Mouse (Mus musculus): ENCODE results near the gene Prr12. TPM values are rescaled to one million over a fixed set of nuclear protein-coding genes. Genes with fewer than 3 reads are reported as not detected.

Prr12 gene
- total RNA-seq, 4 experiments from 2014 or later = 72.9 to 75.3 (median 73.6) TPM

DNA sequence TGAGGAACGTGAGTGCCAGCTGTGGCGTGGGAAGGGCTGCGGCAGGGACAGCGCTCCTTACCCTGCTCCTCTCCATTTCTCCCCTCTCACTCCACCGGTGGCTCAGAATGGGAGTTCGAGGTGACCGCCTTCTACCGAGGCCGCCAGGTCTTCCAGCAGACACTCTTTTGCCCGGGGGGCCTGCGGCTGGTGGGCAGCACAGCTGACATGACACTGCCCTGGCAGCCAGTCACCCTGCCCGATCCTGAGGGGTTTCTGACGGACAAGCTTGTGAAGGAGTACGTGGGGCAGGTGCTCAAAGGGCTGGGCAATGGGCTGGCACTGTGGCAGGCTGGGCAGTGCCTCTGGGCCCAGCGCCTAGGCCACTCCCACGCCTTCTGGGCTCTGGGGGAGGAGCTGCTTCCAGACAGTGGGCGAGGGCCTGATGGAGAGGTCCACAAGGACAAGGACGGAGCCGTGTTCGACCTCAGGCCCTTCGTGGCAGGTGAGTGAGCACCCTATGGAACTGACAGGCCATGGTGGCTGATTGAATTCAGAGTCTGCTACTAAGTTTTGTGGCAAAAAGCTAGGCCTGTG, 52.1 kb downstream of the Prr12 start:
- DNase-seq (ENCODE audit: low spot score in 2 of 2) = no peak

DNA sequence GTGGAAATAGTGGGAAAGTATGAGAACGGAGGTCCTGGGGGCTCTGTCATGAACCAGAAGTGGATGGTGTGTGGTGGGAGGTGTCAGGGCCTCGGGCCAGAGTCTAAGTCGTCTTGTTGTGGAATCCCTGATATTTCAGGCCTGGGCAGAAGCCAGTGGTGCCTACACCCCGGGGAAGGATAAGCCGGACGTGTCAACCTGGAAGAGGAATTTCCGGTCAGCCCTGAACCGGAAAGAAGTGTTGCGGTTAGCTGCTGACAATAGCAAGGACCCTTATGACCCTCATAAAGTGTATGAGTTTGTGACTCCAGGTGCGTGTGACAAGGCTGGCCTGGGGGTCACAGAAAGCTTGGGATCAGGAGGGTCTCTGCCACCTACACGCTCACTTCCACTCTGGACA, 52.9 kb downstream of the Prr12 start:
- no peak for DNase-seq (ENCODE audit: low spot score in 2 of 2)

DNA sequence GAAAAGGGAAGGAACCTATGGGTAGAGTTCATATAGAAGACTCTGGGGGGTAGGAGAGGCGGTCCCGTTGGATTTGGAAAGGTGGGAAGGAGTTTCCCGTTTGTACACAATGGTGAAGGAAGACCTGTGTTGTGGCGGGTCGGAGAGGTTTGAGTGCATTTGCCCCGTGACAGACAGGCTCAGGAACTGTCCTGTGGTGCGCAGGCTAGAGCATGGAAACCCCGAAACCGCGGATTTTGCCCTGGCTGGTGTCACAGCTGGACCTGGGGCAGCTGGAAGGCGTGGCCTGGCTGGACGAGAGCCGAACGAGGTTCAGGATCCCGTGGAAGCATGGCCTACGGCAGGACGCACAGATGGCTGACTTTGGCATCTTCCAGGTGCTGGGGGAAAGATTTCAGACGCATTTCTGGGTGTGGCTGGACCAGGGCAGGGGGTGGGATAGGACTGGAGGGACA, 54.2 kb downstream of the Prr12 start, which contains the start of gene Bcl2l12:
Gene Bcl2l12, minus strand, starts transcription at position 212 of the 455 bp plus-strand sequence.
- no peak for DNase-seq (ENCODE audit: low spot score in 2 of 2)

DNA sequence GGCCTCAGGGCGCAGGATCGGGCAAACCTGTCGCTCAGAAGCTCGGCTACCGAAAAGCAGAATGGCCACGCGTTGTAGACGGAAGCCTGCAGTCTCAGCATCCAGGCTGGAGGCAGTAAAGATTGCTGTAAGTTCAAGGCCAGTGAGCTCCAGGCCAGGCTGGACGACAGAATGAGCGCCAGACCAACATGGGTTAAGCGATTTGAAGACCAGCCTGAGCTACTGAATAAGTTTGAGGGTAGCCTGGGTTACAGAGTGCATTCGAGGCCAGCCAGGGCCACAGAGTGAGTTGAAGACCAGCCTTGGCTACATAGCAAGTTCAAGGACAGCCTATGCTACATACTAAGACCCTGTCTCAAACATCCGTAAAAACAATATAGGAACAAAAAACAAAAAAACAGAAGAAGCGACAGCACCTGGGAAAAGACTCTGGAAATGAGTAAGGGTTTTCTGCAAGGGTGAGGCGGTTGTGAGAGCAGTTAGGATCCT, 54.7 kb downstream of the Prr12 start:
- DNase-seq (ENCODE audit: low spot score in 2 of 2) = no peak

DNA sequence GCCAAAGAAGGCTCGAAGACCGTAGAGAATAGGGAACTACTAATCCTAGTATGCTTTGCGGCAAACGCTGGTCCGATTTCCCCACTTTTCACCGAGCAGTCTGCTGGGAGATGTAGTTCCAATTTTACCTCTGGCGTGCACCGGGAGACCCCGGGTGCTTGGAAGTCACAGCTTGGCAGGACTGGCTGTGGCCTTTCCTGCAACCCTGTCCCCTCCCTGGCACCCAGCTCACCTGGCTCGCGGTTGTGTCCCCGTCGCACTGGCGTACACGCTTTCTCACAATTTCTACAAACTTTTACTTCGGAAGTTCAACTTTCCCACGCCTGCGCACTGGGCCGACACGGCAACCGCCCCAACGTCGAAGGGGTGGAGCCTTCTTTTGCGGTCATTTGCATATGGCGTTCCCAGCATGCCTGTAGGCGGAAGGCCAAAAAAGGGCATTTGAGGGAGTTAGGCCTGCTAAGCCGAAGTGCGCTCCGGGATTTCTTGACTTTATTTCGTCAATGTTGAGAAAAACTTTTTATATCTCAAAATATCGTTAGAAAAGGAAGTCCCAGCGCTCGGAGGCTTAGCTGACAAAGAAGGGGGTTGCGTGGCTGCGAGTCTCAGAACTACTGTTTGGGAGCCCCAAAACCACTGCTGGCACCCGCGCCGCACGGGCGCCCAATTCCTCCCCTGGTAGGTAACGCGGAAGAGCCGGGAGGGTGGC, 55.3 kb downstream of the Prr12 start, which contains the start of gene Irf3:
Gene Irf3, plus strand, starts transcription at position 418 of the 709 bp plus-strand sequence.
- DNase-seq (ENCODE audit: low spot score in 2 of 2) = peak; percentile 94 to 95

DNA sequence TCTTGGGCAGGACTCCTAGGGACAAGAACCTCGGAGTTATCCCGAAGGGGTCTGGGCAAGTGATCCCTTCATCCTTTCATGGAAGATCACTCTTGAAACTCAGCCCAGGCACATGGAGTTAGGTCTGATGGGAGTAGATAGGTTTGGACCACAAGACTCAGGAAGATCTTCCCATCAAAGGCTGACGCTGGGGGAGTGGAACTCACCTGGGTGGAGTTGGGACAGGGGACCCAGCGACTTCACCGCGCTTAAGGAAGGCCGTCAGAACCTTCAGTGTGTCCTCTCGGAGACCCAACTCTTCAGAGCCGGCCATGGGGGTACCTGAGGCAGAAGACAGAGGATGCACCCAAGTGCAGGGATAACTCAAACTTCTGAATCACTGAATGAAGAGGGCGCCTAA, 56.0 kb downstream of the Prr12 start:
- no peak for DNase-seq (ENCODE audit: low spot score in 2 of 2)

DNA sequence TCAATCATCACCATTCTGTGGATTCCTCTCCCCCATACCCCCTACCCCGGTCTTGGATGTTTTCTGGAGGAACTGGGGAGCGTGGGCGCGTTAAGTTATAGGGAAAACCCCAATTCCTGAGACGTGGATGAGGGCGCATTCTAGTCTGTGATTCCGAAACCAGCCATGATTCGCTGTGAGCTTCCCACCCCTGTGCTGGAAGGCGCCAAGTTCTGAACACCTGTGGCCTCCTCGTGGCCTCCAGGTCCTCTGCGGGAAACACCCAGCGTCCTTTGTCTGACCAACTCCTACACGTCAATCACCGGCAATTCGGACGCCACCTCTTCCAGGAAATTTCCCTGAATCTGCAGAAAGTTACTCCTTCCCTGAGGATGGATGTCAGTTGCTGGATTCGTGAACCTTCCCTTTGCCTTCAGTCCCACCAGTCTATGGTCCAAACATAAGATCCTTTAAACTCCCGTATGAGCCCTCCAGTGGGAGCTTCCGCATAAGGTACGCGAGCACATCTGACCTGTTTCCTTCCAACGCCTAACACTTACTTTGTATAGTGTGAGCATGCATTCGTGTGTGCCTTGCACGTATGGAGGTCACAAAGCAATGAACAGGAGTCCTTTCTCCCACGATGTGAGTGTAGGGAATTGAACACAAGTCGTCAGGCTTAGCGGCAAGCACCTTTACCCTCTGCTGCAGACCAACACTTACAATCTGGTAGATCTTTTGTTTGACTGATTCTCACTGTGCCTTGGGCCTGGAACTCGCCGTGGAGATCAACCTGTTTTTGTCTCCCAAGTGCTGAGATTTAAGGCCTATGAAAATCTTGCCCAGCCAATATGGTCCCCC, 65.6 kb downstream of the Prr12 start:
- DNase-seq (ENCODE audit: low spot score in 2 of 2) = no peak

DNA sequence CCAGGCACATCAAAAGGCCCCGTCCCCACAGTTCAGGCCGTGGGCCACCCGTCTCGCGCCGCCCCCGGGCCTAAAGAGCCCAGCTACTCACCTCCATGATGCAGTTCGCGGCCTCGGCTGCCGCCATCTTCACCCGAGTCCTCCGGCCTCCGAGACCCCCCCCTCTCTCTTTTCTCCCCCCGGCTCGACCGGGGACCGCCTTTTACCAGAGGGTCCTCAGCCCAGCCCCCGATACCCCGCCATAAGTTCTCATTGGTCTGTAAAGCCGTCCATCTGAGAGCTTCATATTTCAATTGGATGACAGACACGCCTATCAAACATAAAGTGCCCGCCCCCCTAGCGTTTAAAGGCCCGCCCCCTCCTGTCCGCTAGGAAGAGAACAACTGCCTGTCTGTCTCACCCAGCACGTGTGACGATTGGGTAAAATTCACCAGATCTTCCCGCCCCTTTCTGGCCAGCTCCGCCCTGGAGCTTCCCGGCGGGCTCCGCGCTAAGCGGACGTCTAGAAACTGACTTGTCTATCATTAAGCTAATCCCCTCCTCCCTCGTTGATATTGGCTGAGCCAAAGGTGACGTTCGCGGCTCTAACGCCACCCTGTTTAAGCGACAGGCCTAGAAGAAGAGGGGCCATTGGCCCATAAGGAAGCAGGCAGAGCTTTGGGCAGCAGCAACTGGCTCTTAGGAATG, 66.3 kb downstream of the Prr12 start, which contains the start of gene Prmt1:
Gene Prmt1, minus strand, starts transcription at position 377 of the 687 bp plus-strand sequence.
- DNase-seq (ENCODE audit: low spot score in 2 of 2) = peak; percentile 99 to 100

DNA sequence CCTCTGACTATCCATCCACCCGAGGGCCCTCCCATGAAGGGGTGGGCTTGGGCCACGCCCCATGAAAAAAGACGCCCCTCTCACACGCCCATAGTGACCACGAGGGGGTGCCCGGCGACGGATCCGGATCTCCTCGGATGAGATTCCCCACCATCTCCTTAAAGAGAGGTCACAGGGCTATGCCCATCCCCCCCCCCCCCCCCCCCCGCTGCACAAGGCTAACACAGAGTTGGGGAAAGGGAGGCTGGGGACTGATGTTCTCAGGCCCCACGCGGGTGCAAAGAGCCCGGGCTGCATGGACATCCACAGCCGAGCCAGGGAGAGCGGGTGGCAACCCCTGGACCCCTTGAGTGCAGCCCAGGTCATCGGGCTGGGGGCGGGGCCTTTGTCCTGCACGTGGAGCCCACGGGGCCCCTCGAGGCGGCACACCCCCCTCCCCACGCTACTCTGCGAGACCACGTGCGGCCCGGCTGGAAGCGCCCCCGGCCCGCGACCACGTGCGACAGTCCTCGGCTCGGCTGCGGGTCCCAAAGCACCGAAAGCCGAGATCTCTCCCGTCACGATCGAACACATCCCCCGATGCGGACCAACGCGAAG, 67.0 kb downstream of the Prr12 start:
- no peak for DNase-seq (ENCODE audit: low spot score in 2 of 2)

DNA sequence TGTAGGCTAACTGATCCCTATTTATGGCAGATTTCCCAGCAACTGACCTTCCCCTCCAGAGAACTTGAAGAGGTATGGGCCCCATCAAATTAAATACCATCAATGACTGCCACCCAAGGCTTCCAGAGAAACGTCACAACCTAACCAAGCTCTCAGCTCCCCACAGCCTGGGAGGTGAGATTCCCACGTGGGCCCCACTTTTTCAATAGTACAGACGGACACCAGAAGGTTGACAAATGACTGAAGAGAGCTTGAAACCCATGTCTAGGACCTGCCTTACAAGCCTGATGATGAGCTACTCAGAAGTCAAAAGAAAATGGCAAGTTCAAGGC, 67.9 kb downstream of the Prr12 start:
- no peak for DNase-seq (ENCODE audit: low spot score in 2 of 2)

DNA sequence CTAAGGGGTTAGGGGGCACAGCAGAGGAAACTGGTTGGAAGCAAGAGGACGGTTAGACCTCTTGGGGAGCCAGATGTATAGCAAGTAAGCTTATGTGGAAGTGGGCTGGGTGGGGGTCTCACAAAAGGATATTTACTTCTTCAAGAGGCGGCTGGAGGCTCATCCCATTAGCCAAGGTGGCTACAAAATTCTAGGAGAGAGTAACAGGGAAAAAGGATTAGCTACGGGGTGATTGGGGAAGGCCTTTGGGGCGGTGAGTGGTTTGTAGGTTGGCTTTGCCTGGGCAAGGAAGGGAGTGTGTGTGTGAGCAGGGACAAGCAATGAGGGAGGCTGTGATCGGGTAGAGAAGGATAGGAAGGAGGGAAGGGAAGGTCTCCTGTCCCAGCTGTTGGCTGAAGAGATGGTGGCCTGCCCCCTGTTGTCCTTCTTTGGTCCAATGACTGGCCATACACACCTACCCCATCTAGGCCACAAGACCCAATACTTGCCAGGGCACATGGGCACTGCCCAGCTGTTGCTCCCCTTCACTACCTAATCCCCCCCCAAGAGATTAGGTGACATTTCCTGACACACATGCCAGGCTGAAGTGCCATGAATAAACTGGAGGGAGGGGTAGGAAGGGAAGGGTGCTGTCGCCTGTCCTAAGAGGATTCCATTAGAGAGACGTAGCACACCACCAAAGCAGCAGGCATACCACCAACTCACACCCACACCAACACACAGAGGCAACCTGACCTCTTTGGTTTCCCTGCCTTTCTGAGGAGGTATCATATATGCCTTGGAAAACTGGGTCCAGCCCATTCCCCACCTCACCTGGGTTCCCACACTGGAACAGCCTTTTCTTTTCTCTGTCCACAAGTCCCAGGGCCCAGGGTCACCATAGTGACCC, 68.5 kb downstream of the Prr12 start:
- no peak for DNase-seq (ENCODE audit: low spot score in 2 of 2)

DNA sequence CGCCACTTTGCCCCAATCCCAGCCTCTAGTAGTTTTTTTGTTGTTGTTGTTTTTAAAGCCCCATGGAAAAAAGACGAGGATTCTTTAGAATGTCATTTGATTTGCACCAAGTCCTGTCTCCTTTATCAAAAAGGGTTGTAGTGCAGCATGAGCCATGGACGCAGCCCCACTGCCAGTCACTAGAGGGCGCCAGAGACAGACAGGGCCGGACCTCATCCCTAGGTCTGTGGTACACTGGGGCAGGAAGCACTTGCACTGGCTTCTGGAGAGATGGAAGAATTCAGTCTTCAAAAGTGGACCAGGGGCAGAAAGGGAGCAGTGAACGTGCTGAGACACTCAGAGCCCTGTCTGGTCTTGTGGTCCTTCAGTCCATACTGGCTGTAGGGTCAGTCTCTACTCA, 69.6 kb downstream of the Prr12 start:
- peak; percentile 66 to 84 for DNase-seq (ENCODE audit: low spot score in 2 of 2)

DNA sequence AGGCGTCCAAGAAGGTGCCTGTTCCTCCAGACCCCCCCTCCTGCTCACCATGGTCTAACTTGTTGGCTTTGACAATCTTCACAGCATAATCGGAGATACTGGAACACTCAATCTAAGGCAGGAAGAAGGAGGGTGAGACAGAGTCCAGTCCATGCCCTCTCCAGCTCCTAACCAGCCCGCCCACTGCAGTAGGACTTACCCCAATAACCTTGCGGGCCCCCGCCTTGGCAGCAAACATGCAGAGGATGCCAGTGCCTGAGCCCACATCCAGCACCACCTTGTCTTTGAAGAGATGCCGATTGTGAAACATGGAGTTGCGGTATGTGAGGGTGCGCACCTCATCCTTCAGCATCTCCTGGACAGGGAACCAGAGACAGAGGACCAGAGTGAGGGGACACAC, 71.1 kb downstream of the Prr12 start:
- DNase-seq (ENCODE audit: low spot score in 2 of 2) = no peak

DNA sequence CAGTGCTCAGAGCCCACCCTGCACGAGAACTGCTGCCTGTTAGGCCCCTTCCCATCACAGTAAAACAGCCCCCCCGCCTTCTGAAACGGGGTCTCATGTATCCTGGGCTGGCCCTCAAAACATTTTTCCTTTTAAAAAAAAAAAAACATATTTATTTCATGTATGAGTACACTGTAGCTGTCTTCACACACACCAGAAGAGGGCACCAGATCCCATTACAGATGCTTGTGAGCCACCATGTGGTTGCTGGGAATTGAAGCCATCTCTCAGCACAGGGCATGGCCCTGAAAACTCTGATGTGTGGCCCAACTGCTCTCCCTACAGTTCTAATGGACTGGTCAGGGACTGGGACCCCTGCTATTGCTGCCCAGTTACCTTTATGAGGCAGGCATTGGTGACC, 74.4 kb downstream of the Prr12 start:
- no peak for DNase-seq (ENCODE audit: low spot score in 2 of 2)

Small RNA genes lying within 50 kb of the gene (microRNA-seq; reads per million reads assigned to microRNA genes)
- 1.0 to 1.3 reads per million in 2 experiments for gene Mir7054

Other genes starting within 250 kb of the Prr12 start
- 10 to 100 TPM; 27.7 to 32.5 (median 30.2) TPM for gene Nup62, start 236.8 kb downstream of the Prr12 start, total RNA-seq (2022)
- 10 to 100 TPM in 2 of 4 experiments, 1 to 10 TPM in 2; 2.7 to 12.2 (median 7.8) TPM for gene Il4i1, start 236.5 kb downstream of the Prr12 start, total RNA-seq (2022)
- gene Atf5, start 236.2 kb downstream of the Prr12 start, total RNA-seq (2022) = 10 to 100 TPM; 23.3 to 36.1 (median 26.1) TPM
- 10 to 100 TPM; 66.3 to 72.6 (median 71.0) TPM for gene Akt1s1, start 203.9 kb downstream of the Prr12 start, total RNA-seq (2022)
- 10 to 100 TPM; 71.9 to 92.1 (median 73.8) TPM for gene Tbc1d17, start 203.8 kb downstream of the Prr12 start, total RNA-seq (2022)
- 10 to 100 TPM; 29.8 to 37.7 (median 32.4) TPM for gene Pnkp, start 195.7 kb downstream of the Prr12 start, total RNA-seq (2022)
- 100 to 1,000 TPM; 310 to 354 (median 329) TPM for gene Ptov1, start 183.1 kb downstream of the Prr12 start, total RNA-seq (2022)
- 100 to 1,000 TPM in 3 of 4 experiments, 10 to 100 TPM in 1; 89.6 to 111 (median 107) TPM for gene Med25, start 160.2 kb downstream of the Prr12 start, total RNA-seq (2022)
- 10 to 100 TPM; 22.9 to 30.0 (median 26.7) TPM for gene Fuz, start 156.8 kb downstream of the Prr12 start, total RNA-seq (2022)
- 100 to 1,000 TPM; 274 to 323 (median 303) TPM for gene Ap2a1, start 123.4 kb downstream of the Prr12 start, total RNA-seq (2022)
- gene Tsks, start 109.7 kb downstream of the Prr12 start, total RNA-seq (2022) = under 1 TPM; 0.37 to 0.85 (median 0.67) TPM
- 100 to 1,000 TPM; 123 to 144 (median 137) TPM for gene Cpt1c, start 78.0 kb downstream of the Prr12 start, total RNA-seq (2022)
- 100 to 1,000 TPM; 167 to 173 (median 172) TPM for gene Prmt1, start 66.3 kb downstream of the Prr12 start, total RNA-seq (2022)
- gene Irf3, start 55.2 kb downstream of the Prr12 start, total RNA-seq (2022) = 10 to 100 TPM; 42.1 to 52.0 (median 45.0) TPM
- 1 to 10 TPM; 2.3 to 6.1 (median 4.3) TPM for gene Bcl2l12, start 54.2 kb downstream of the Prr12 start, total RNA-seq (2022)
- gene Scaf1, start 36.5 kb downstream of the Prr12 start, total RNA-seq (2022) = 100 to 1,000 TPM; 163 to 173 (median 167) TPM
- 10 to 100 TPM; 13.7 to 16.8 (median 15.2) TPM for gene Rras, start 34.9 kb downstream of the Prr12 start, total RNA-seq (2022)
- 10 to 100 TPM; 42.2 to 53.5 (median 49.8) TPM for gene Nosip, start 9.5 kb upstream of the Prr12 start, total RNA-seq (2022)
- 1 to 10 TPM; 6.5 to 7.6 (median 6.9) TPM for gene Prrg2, start 9.8 kb upstream of the Prr12 start, total RNA-seq (2022)
- 10 to 100 TPM in 3 of 4 experiments, 1 to 10 TPM in 1; 9.9 to 13.9 (median 10.6) TPM for gene Rcn3, start 39.3 kb upstream of the Prr12 start, total RNA-seq (2022)
- gene Fcgrt, start 51.0 kb upstream of the Prr12 start, total RNA-seq (2022) = 10 to 100 TPM; 16.8 to 23.4 (median 20.1) TPM
- 100 to 1,000 TPM; 439 to 619 (median 513) TPM for gene Rps11, start 71.6 kb upstream of the Prr12 start, total RNA-seq (2022)
- 1,000 to 10,000 TPM in 1 of 4 experiments, 100 to 1,000 TPM in 3; 731 to 1,022 (median 859) TPM for gene Rpl13a, start 75.9 kb upstream of the Prr12 start, total RNA-seq (2022)
- gene Gm45713, start 83.3 kb upstream of the Prr12 start, total RNA-seq (2022) = not detected
- gene Flt3l, start 83.6 kb upstream of the Prr12 start, total RNA-seq (2022) = 10 to 100 TPM; 10.0 to 12.0 (median 10.4) TPM
- 10 to 100 TPM; 37.5 to 56.7 (median 46.3) TPM for gene Pih1d1, start 101.4 kb upstream of the Prr12 start, total RNA-seq (2022)
- gene Aldh16a1, start 101.7 kb upstream of the Prr12 start, total RNA-seq (2022) = 10 to 100 TPM; 16.9 to 18.6 (median 17.6) TPM
- 1,000 to 10,000 TPM; 1,166 to 1,245 (median 1,206) TPM for gene Slc17a7, start 111.1 kb upstream of the Prr12 start, total RNA-seq (2022)
- gene Gfy, start 126.7 kb upstream of the Prr12 start, total RNA-seq (2022) = under 1 TPM in 2 of 4 experiments, not detected in 2; 0.20 to 0.51 TPM
- not detected for gene Pth2, start 128.1 kb upstream of the Prr12 start, total RNA-seq (2022)
- gene Ccdc155, start 152.0 kb upstream of the Prr12 start, total RNA-seq (2022) = 1 to 10 TPM; 2.5 to 4.8 (median 3.6) TPM
- 1 to 10 TPM; 2.1 to 3.3 (median 2.6) TPM for gene Dkkl1, start 159.3 kb upstream of the Prr12 start, total RNA-seq (2022)
- gene Tead2, start 162.9 kb upstream of the Prr12 start, total RNA-seq (2022) = 1 to 10 TPM; 2.2 to 5.4 (median 3.7) TPM
- 10 to 100 TPM in 2 of 4 experiments, 1 to 10 TPM in 2; 6.3 to 34.1 (median 18.1) TPM for gene Cd37, start 186.2 kb upstream of the Prr12 start, total RNA-seq (2022)
- gene Slc6a16, start 188.2 kb upstream of the Prr12 start, total RNA-seq (2022) = 1 to 10 TPM; 1.9 to 3.4 (median 2.6) TPM
- gene Slc6a21, start 224.6 kb upstream of the Prr12 start, total RNA-seq (2022) = not detected